Mouse (Mus musculus) liver, embryonic 14.5 days (tissue): Measurements from ENCODE around the gene Atxn1.

Experiments used
- CTCF ChIP-seq: IDR thresholded peaks from 2 replicates; pipeline ENCODE4 v1.5.1; 2016; ENCODE audit warnings: antibody characterized with exemption, low read depth, control low read depth
- EP300 ChIP-seq: IDR thresholded peaks from 2 replicates; pipeline ENCODE4 v1.6.1; 2016; ENCODE audit warnings: antibody characterized with exemption, low read depth

- TF ChIP-seq CTCF (no peak), EP300 (no peak)
These were observed 60.4 kb downstream of the Atxn1 start for GRCm38 (mm10) chr13:45904456-45904855.
